Mouse (Mus musculus): ENCODE results near the gene Golph3.

Golph3 gene

GRCm38 (mm10) chr15:12321091-12321787 lies at the start of gene Golph3:
Gene Golph3, plus strand, starts transcription at chr15:12321450.
- peak; percentile 91 to 95 for DNase-seq (ENCODE audit: low spot score in 2 of 2)

- DNase-seq (ENCODE audit: low spot score in 2 of 2): no peak
These were observed 47.8 kb upstream of the Golph3 start for GRCm38 (mm10) chr15:12273325-12274052.

- no peak for DNase-seq (ENCODE audit: low spot score in 2 of 2)
These were observed 47.0 kb upstream of the Golph3 start for GRCm38 (mm10) chr15:12274053-12274769.

- no peak for DNase-seq (ENCODE audit: low spot score in 2 of 2)
These were observed 46.1 kb upstream of the Golph3 start for GRCm38 (mm10) chr15:12275091-12275623.

GRCm38 (mm10) chr15:12279816-12280215 lies 41.4 kb upstream of the Golph3 start:
- no peak for DNase-seq (ENCODE audit: low spot score in 2 of 2)

GRCm38 (mm10) chr15:12284794-12285534 lies 36.3 kb upstream of the Golph3 start:
- no peak for DNase-seq (ENCODE audit: low spot score in 2 of 2)

GRCm38 (mm10) chr15:12285535-12285809 lies 35.8 kb upstream of the Golph3 start:
- no peak for DNase-seq (ENCODE audit: low spot score in 2 of 2)

- DNase-seq (ENCODE audit: low spot score in 2 of 2): no peak
These were observed 30.9 kb upstream of the Golph3 start for GRCm38 (mm10) chr15:12290330-12290729.

- no peak for DNase-seq (ENCODE audit: low spot score in 2 of 2)
These were observed 29.5 kb upstream of the Golph3 start for GRCm38 (mm10) chr15:12291757-12292156.

- DNase-seq (ENCODE audit: low spot score in 2 of 2): no peak
These were observed 25.0 kb upstream of the Golph3 start for GRCm38 (mm10) chr15:12296228-12296627.

GRCm38 (mm10) chr15:12298231-12298737 lies 23.0 kb upstream of the Golph3 start:
- DNase-seq (ENCODE audit: low spot score in 2 of 2): no peak

GRCm38 (mm10) chr15:12301771-12302170 lies 19.5 kb upstream of the Golph3 start:
- DNase-seq (ENCODE audit: low spot score in 2 of 2): no peak

- no peak for DNase-seq (ENCODE audit: low spot score in 2 of 2)
These were observed 14.8 kb upstream of the Golph3 start for GRCm38 (mm10) chr15:12306188-12307071.

GRCm38 (mm10) chr15:12307114-12307513 lies 14.1 kb upstream of the Golph3 start:
- DNase-seq (ENCODE audit: low spot score in 2 of 2): no peak

GRCm38 (mm10) chr15:12308539-12308938 lies 12.7 kb upstream of the Golph3 start:
- no peak for DNase-seq (ENCODE audit: low spot score in 2 of 2)

- no peak for DNase-seq (ENCODE audit: low spot score in 2 of 2)
These were observed 10.6 kb upstream of the Golph3 start for GRCm38 (mm10) chr15:12310676-12311075.

- no peak for DNase-seq (ENCODE audit: low spot score in 2 of 2)
These were observed 9.8 kb upstream of the Golph3 start for GRCm38 (mm10) chr15:12311465-12311864.

GRCm38 (mm10) chr15:12313255-12313654 lies 8.0 kb upstream of the Golph3 start:
- no peak for DNase-seq (ENCODE audit: low spot score in 2 of 2)

- DNase-seq (ENCODE audit: low spot score in 2 of 2): no peak
These were observed 6.7 kb upstream of the Golph3 start for GRCm38 (mm10) chr15:12314584-12314983.

- DNase-seq (ENCODE audit: low spot score in 2 of 2): no peak
These were observed 5.3 kb upstream of the Golph3 start for GRCm38 (mm10) chr15:12315996-12316395.

- no peak for DNase-seq (ENCODE audit: low spot score in 2 of 2)
These were observed 4.0 kb upstream of the Golph3 start for GRCm38 (mm10) chr15:12317290-12317689.
